Mouse (Mus musculus): ENCODE data around the gene Tmem131l. TPM values are rescaled to one million over a fixed set of nuclear protein-coding genes. Genes with fewer than 3 reads are reported as not detected.
"Not testable (repeated sequence)": the region's sequence is repeated elsewhere in the genome, so short reads cannot be mapped to it uniquely, and the experiment has no call there.

Tmem131l gene
- polyA plus RNA-seq, 1 experiment: 22.6 TPM

DNA sequence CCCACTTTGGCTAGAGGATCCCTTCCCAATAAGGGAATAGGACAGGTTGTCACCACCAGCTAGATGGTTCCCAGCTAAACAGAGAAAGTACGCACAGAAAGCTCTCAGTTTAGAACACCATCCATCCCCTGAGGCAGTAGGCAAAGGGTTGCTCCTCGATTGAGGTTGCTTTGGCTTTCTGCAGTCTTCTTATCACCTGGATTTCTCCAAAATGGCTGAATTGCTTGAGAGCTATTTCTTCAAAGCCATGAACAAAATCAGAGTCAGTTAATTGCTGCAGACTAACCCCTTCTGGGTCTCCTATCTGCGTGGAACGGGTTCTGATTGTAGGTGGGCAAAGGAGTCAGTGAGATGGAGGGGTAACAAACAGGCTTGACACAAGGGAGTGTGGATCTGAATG, 161.2 kb downstream of the Tmem131l start:
- TF ChIP-seq CTCF (IDR thresholded peaks at IDR 0.05; ENCODE audit: borderline replicate concordance, insufficient read depth, low read length) (no peak), POLR2A (IDR thresholded peaks at IDR 0.05; ENCODE audit: low read depth, low read length) (no peak)
- no peaks in the 10 kb centered on the region for H3K4me1 ChIP-seq (ENCODE audit: control insufficient read depth, insufficient read depth, low read length)
- H3K4me3 ChIP-seq (ENCODE audit: insufficient read depth, low read length): no peak overlapping the region
- no peak overlapping the region for H3K27ac ChIP-seq (ENCODE audit: insufficient read depth, low read length)

DNA sequence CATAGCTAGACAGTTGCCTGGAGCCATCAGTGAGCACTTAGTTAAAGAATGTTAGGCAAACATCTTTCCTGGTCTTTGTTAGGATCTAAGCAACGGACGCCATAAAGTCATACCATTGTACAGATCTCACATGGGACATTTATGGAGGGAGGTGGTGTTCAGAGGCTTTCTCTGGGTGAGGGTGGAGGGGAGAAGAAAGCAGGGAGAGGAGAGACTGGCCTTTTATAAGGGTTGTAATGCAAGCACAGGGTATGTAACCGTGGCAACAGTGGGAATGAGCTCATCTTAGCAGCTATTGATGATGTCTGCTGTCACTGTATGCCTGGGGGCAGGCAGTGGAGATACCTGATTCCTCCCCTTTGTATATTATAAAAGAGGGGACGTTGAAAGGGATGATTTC, 163.7 kb downstream of the Tmem131l start:
- Histone ChIP-seq H3K27ac (ENCODE audit: insufficient read depth, low read length) (no peak overlapping the region), H3K4me1 (ENCODE audit: control insufficient read depth, insufficient read depth, low read length) (no peaks in the 10 kb centered on the region), H3K4me3 (ENCODE audit: insufficient read depth, low read length) (no peak overlapping the region)
- no peak for TF ChIP-seq CTCF (IDR thresholded peaks at IDR 0.05; ENCODE audit: borderline replicate concordance, insufficient read depth, low read length)

DNA sequence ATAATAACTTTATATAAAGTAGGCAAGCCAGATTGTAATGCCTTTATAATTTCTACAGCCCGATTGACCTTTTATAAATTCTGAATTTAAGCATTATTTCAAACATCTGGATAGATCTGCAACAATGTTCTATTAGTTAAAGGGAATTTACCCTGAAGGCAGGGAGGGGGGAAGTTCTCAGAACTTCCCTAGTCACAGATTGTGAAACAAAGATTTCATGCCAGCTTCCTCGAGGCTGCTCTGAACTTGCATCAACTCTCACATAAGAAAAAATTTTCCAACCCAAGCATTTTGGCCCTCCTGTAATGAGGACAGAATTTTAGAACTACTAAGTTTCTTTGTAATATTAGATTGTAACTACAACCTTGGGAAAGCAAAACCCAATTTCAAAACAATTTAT, 164.9 kb downstream of the Tmem131l start:
- not testable (repeated sequence) for H3K27ac ChIP-seq (ENCODE audit: insufficient read depth, low read length); H3K4me3 ChIP-seq (ENCODE audit: insufficient read depth, low read length)

DNA sequence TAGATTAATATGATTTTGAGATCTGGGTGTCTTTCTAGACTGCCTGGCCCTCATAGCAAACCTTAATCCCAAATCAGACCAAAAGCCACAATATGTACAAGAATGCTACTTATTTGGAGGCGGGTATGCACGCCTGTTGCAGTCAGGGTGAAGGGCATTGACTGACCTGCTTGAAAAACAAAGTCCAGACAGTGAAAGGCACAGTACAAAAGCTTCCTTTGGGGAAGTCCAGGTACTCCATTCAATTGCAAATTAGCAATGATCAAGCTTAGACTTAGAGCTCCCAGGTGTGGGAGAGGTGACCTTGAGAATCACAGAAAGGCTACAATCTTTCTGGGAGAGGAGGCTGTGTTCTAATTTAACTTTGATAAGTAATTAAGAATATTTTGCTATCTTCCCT, 167.1 kb downstream of the Tmem131l start:
- H3K4me3 ChIP-seq (ENCODE audit: insufficient read depth, low read length); H3K27ac ChIP-seq (ENCODE audit: insufficient read depth, low read length); H3K4me1 ChIP-seq (ENCODE audit: control insufficient read depth, insufficient read depth, low read length): not testable (repeated sequence)

More for the DNA sequence above, 164.9 kb downstream of the Tmem131l start:
- H3K4me1 ChIP-seq (ENCODE audit: control insufficient read depth, insufficient read depth, low read length): not testable (repeated sequence)

DNA sequence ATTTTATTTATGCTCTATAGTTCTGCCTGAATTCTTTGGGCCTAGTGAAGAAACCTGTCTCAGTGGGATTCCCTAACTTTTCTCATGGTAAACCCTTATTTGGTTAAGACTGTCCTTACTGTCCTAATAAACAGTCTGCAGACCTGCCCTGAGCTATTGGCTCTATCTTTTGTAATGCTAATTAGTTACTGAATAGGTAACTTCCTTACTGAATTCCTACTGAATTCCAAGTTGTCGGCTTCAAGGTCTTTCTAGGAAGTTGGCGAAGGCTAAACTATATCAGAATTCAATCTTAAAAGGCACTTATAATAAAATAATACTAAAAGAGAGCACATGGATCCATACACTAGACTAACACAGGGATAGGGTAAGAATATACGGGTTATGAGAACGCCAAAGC, 168.0 kb downstream of the Tmem131l start:
- not testable (repeated sequence) for H3K4me3 ChIP-seq (ENCODE audit: insufficient read depth, low read length); H3K27ac ChIP-seq (ENCODE audit: insufficient read depth, low read length); H3K4me1 ChIP-seq (ENCODE audit: control insufficient read depth, insufficient read depth, low read length)

DNA sequence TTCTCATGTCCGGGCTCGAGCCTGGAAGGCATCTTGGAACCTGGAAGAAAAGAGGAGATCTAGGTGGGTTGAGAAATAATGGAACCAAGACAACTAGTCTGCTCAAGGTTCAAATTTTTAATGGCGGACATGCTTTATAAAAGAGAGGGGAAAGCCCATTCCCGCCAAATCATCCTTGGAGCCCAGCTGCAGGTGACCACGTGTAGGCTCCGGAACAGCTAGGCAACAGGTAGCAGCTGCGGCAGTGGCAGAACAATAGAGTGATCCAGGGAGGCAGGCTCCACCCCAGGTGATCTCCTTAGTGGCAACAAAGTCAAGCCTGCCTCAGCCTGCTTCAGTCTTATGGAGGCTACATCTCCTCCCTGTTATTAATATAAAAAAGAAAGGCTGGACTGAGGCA, 168.4 kb downstream of the Tmem131l start:
- H3K4me3 ChIP-seq (ENCODE audit: insufficient read depth, low read length); H3K4me1 ChIP-seq (ENCODE audit: control insufficient read depth, insufficient read depth, low read length); H3K27ac ChIP-seq (ENCODE audit: insufficient read depth, low read length): not testable (repeated sequence)

DNA sequence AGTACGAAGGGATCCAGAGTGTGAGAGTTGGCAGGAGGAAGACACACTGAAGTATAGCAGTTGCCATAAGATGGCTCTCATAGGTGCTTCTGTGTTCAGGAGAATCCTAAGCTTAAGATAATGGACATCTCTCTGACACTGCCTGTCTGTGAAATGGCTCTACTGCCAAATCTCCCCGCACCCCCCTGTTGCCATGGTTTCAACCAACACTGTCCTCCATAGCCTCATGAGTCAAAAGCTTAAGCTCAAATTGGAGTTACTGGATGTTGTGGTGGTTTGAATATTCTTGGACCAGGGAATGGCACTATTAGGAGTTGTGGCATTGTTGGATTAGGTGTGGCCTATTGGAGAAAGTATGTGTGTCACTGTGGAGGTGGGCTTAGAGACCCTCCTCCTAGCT, 170.2 kb downstream of the Tmem131l start:
- TF ChIP-seq POLR2A (IDR thresholded peaks at IDR 0.05; ENCODE audit: low read depth, low read length) (no peak), CTCF (IDR thresholded peaks at IDR 0.05; ENCODE audit: borderline replicate concordance, insufficient read depth, low read length) (no peak)
- Histone ChIP-seq H3K4me3 (ENCODE audit: insufficient read depth, low read length) (no peak overlapping the region), H3K4me1 (ENCODE audit: control insufficient read depth, insufficient read depth, low read length) (peaks cover 3% of the 10 kb centered on the region; the same call in 1 of the 2 replicates), H3K27ac (ENCODE audit: insufficient read depth, low read length) (no peak overlapping the region)

DNA sequence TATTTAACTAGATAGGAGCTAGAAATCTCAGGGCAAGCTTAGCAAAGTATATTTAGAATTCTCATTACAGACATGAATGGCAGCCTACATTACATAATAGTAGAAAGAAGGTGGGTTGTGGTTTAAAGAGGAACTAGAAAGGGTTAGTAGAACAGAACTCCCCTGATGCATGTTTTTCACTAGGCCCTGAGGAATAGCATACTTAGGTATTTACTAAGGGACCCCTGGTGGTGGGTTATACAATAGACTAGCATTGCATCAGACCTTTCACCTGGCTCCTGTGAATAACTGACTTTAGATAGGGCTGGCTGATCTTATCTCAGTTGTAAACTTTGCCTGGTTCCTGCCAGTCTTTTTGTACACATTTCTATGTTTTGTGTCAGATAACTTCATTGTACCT, 172.9 kb downstream of the Tmem131l start:
- H3K4me1 ChIP-seq (ENCODE audit: control insufficient read depth, insufficient read depth, low read length); H3K27ac ChIP-seq (ENCODE audit: insufficient read depth, low read length); H3K4me3 ChIP-seq (ENCODE audit: insufficient read depth, low read length): not testable (repeated sequence)

DNA sequence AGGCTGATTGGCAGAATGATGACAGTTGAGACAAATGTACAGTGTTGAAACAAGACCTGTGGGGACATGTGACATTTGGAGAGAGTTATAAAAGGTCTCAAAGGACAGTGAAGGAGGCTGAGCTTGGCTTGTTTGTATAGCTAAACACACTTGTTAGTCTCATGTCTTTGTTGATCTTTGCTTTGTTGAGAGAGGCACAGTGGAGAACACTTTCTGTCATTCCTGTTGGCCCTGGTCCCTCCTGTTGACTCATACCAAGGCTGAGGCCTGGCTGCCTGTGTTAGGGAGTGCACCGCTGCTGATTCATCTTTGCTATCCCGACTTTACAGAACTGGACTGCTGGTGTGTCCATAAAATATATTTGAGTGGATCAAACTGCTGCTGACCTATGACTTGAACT, 174.8 kb downstream of the Tmem131l start:
- no peak overlapping the region; the same call in 1 of the 2 replicates for H3K27ac ChIP-seq (ENCODE audit: insufficient read depth, low read length)
- no peak for TF ChIP-seq POLR2A (IDR thresholded peaks at IDR 0.05; ENCODE audit: low read depth, low read length)
- no peak for TF ChIP-seq CTCF (IDR thresholded peaks at IDR 0.05; ENCODE audit: borderline replicate concordance, insufficient read depth, low read length)
- no peak overlapping the region for H3K4me3 ChIP-seq (ENCODE audit: insufficient read depth, low read length)
- H3K4me1 ChIP-seq (ENCODE audit: control insufficient read depth, insufficient read depth, low read length): peaks cover 6% of the 10 kb centered on the region; the same call in 1 of the 2 replicates

DNA sequence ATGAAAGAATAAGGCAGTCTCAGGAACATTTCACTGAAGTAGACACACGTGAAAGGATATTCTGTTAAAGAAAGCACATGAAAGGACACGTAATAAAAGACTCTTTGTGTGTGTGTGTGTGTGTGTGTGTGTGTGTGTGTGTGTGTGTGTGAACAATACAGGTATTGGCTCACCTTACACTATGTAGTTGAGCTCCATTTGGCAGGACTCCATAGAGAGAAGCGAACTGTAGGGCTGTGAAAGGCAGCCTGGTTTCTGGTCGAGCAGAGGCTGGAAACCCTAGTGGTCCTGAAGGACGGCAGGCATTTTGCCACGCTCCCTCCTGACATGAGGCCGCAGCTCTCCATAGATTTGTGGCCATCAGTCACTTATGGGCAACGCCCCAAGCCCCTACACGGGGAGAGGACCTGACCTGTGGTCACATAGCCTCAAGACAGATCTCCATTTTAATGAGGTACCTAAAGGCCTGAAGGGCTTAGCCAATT, 175.9 kb downstream of the Tmem131l start:
- TF ChIP-seq CTCF (IDR thresholded peaks at IDR 0.05; ENCODE audit: borderline replicate concordance, insufficient read depth, low read length) (no peak), POLR2A (IDR thresholded peaks at IDR 0.05; ENCODE audit: low read depth, low read length) (no peak)
- H3K27ac ChIP-seq (ENCODE audit: insufficient read depth, low read length): no peak overlapping the region
- no peak overlapping the region for H3K4me3 ChIP-seq (ENCODE audit: insufficient read depth, low read length)
- H3K4me1 ChIP-seq (ENCODE audit: control insufficient read depth, insufficient read depth, low read length): peaks cover 6% of the 10 kb centered on the region; the same call in 1 of the 2 replicates

DNA sequence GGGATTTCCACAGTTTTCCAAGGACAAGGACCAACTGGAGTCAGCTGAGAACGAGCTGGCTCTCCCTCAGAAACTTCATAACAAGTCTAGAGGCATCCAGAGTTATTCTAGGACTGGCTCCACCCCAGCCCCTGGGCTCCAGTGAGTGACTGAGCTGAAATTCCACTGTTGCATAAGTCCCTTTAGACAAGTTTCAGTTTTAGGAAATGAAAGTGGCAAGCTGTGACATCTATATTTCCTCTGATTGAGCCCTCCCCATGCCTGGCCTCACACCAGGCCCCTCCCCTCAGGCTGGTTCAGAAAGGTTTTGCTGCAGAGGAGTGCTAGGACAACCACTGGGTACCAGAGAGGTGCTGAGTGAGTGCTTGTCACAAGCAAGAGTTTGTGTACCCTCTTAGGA, 177.0 kb downstream of the Tmem131l start:
- TF ChIP-seq POLR2A (IDR thresholded peaks at IDR 0.05; ENCODE audit: low read depth, low read length): no peak
- no peak for TF ChIP-seq CTCF (IDR thresholded peaks at IDR 0.05; ENCODE audit: borderline replicate concordance, insufficient read depth, low read length)
- peak overlapping the region; percentile 43 for H3K27ac ChIP-seq (ENCODE audit: insufficient read depth, low read length)
- H3K4me3 ChIP-seq (ENCODE audit: insufficient read depth, low read length): no peak overlapping the region
- H3K4me1 ChIP-seq (ENCODE audit: control insufficient read depth, insufficient read depth, low read length): peaks cover 6% of the 10 kb centered on the region; the same call in 1 of the 2 replicates

Data from embryonic fibroblast, embryonic 13.5 days (primary cell).